Mouse (Mus musculus): ENCODE data around the gene Fam117b.

Fam117b gene

DNA sequence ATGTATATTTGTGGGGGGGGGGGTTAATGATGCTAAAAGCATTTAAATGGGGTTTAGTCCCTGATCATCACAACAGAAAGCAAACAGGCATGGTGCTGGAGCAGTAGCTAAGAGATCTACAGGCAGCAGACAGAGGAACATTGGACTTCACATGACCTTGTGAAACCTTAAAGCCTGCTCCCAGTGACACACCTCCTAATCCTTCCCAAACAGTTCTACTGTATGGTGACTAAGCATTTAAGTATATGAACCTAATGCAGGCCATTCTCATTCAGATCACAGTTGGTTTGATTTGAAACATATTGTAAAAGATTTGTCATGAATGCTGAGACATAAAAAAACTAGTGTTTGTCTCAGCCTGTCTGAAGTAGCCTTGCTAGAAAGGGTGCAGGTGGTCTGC, 73.8 kb downstream of the Fam117b start:
- no peak for DNase-seq (ENCODE audit: low spot score in 2 of 2)

DNA sequence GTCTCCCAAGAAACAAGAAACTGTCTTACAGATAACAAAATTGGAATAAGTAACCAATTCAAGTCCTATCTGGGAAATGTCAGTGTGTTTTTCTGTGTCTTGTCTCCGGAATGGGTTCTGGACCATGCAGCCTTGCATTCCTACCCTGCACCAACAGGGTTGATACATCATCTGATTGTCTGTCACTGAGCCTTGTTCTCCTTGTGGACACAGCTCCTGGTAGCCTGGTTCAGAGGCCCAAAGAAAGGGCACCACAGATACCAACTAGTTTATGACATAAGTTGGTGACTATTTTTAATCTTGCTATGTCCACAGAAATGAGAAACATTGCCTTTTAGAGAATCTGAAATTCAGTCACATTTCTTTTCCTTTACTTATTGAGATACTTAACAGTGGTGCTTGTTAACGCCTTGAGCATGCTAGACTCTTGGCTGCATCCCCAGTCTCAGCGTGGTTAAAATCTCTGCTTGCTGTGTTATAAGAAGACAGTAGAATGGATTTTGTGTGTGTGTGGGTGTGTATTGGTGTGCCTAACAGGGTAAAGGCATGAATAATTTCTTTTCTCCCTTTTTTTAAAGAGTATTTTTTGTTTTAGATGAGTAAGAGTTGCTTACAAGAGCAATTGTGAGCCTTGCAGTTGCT, 74.7 kb downstream of the Fam117b start:
- no peak for DNase-seq (ENCODE audit: low spot score in 2 of 2)

DNA sequence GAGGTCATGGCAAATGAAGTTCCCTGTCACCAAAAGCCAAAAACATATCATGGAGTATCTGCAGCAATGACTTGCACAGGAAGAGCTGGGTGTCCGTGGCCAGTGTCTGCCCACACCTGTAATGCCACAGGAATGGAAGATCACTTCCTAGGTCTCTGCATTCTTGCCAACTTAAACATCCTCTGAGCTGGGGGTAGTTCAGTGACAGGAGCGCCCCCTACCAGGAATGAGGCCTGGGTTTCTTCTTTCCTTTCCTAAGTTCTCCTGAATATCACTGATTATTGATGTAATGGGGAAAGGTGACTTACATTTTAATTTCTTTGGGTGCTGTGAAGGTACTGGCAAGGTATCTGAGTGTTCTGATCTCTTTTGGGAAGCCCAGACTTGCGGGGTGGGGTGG, 82.8 kb downstream of the Fam117b start:
- no peak for DNase-seq (ENCODE audit: low spot score in 2 of 2)

DNA sequence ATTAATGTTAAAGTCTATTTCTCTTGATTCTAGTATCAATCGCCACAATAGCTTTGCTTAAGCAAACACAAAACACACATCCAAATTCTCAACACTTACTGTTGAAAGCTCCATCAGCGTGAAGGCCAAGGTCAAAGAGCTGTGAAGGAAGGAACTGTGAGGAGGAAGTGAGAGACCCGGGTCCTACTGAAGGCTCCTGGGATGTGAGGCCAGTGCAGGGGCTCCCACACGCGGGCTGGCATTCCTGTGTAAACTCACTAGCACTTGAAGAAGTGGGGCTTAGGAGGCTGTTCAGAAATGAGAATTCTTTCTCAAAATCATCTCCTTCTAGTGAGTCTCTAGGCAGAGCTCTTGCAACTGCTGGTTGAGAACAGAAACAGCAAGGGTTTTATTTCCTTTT, 84.5 kb downstream of the Fam117b start:
- DNase-seq (ENCODE audit: low spot score in 2 of 2) = no peak

DNA sequence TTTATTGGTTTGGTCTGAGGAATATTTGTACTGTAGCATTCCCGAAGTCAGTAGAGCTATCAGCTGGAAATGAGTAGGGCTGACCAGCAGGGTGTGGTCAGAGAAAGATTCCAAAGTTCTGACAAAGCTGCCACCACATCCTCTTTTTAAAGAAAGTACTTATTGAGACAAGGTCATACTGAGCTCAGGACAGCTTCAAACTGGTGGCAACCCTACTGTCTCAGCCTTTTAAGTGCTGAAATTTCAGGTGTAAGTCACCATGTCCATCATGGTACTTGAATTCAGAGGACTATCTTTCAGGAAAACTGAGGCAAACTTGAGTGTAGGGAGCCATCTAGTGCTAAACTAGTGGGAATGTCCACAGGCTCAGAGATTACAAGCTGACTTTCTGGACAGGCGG, 87.5 kb downstream of the Fam117b start:
- DNase-seq (ENCODE audit: low spot score in 2 of 2) = no peak

DNA sequence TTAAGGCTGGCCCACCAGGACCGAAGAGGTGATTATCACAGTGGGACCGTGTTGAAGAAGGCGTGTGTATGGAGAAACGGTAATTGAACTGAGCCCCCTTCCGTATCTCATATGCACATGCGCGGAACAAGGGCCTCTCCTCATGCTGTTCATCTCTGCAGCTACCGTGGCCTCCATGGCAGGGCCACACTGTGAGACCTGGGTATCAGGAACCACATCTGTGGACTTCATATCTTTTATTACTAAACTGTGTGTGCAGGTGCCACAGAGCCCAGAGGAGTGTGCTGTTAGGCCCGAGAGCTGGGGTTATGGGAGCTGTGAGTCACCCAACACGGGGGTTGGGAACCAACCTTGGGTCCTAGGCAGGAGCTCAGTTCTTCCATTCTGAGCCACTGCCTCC, 94.5 kb downstream of the Fam117b start:
- no peak for DNase-seq (ENCODE audit: low spot score in 2 of 2)

DNA sequence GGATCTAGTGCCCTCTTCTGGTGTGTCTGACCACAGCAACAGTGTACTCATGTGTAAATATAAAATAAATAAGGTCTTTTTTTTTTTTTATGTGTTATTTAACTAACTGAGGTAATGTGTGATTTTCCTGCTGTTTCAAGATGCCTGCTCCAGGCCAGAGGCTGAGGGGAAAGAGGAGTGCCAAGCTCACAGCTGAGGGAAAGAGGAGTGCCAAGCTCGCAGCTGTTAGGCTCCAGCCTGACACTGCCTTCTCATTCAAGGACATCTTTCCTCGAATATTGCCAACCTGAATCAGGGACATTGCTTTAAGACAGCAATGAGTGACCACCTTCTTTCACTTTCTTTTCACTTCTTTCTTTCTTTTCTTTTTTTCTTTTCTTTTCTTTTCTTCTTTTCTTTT, 95.9 kb downstream of the Fam117b start:
- no peak for DNase-seq (ENCODE audit: low spot score in 2 of 2)

DNA sequence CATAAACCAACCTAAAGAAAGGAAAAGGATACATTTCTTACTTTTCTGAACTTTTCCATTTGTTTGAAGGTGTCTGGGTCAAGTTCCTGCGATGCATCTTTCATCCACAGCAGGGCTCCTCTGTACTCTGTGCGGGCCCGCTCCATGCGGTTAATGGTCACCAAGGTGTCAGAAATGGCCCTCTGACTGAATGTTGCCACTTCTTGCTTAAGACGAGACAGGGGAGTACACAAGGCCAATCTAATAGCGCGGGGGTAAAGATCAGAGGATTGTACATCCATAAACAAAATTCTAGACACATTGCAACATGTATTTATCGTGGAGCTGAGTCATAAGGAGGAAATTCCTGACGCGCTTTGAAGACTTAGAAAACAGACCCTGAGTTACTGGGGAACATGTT, 101.0 kb downstream of the Fam117b start:
- no peak for DNase-seq (ENCODE audit: low spot score in 2 of 2)

DNA sequence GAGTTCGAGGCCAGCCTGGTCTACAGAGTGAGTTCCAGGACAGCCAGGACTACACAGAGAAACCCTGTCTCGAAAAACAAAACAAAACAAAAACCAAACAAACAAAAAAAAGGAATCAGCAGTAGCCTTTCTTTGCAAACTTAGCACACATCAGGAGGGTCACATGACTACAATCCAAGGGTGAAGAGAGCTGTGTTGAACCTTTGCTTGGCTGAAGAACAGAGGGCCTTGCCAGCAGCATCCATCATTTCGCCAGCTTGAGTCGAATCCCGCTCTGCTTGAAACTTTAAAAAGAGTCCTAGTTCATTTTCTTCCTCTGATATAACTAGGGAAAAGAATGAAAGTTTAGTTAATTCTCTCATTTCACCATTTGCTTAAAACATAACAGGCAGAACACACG, 102.7 kb downstream of the Fam117b start:
- no peak for DNase-seq (ENCODE audit: low spot score in 2 of 2)

DNA sequence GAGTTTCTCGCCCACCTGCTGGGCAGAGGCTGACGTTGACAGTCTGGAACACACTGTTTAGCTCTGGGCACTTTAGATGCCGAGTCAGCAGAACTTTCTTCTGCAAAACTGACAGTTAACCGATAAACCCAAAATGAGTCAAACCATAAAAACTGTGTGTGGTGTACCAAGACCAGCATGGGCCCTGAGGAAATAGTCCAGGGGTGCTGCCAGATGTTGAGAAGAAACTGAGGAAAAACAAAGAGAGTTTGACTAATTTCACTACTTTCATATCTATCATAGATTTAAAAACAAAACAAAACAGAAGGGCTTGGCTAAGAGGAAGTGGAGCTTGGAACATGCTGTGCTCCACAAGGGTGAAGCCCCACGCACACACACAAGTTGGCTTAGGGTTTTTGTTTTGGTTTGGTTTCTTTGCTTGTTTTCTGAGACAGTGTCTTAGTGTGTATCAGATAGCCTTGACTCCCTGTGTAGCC, 103.4 kb downstream of the Fam117b start:
- no peak for DNase-seq (ENCODE audit: low spot score in 2 of 2)

DNA sequence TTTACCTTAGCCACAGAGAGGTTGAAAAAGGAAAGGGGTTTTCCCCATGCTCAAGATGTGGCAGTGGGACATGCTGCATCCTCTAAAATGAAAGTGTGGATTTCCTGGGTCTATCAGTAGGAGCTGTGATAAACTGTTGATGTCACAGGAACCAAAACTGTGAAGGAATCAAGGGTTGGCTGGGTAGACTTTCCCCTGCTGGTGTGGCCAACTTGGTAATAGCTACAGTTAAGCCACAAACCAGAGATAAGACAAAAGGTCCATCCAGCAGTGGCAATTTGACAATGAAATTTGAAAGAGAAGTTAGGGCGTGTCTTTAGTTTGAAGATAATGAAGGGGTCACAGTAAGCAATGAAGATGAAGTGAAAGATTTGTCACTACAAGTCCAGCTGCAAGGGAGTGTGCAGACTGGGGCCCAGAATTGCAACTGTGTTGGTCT, 104.2 kb downstream of the Fam117b start:
- no peak for DNase-seq (ENCODE audit: low spot score in 2 of 2)
